Mouse (Mus musculus): ENCODE results near the gene Tmem184c. TPM values are rescaled to one million over a fixed set of nuclear protein-coding genes. Genes with fewer than 3 reads are reported as not detected.

Tmem184c gene
- polyA plus RNA-seq (2012; rRNA removed) = 47.7 and 54.7 TPM in 2 replicates

DNA sequence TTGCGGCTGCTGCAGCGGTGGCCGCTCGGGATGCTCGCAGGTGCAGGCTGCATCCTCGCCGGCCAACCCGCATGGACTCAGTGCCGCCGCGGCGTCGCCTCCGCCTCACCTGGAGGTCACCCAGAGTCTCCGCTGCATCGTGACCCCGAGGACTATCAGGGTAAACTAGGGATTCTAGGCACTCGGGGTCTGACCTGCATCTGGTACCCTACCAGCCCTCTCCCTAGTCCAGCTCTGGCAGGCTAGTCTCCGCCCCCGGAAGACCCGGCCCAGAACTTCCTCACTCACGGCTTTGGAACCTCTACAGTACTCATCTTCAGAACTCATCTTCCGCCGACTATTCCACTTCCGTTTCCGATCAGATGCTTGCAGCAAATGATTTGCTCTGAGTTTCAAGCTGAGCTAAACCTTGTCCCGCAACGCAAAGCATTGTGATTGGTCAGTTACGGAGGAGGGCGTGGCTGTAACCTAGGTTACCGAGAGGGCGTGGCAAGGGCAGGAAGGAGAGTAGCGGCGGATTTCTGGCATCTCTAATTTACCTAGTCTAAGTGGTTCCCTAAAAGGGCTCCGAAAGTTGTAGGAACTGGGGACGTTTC lies at the start of gene Tmem184c:
Tmem184c (minus strand) TSS at position 325 of the 596 bp plus-strand sequence.

GRCm38 (mm10) chr8:77549121-77549706 lies 61.3 kb downstream of the Tmem184c start, which contains the start of gene Prmt9:
Gene Prmt9, plus strand, starts transcription at chr8:77549397.

Other genes with a start within 250 kb of the Tmem184c start
- 4.3 and 7.1 TPM in 2 replicates for gene Arhgap10, start 92.7 kb downstream of the Tmem184c start, polyA plus RNA-seq (2012; rRNA removed)
- gene Prmt9, start 61.3 kb downstream of the Tmem184c start, polyA plus RNA-seq (2012; rRNA removed) = 21.9 and 22.6 TPM in 2 replicates
- 8.4 and 17.6 TPM in 2 replicates for gene Ednra, start 113.8 kb upstream of the Tmem184c start, polyA plus RNA-seq (2012; rRNA removed)

Data from central nervous system, embryonic 14 days (tissue).